Mouse (Mus musculus) right cerebral cortex, postnatal 25 days (tissue): Measurements from ENCODE around the gene Mitd1.

Experiments used
- DNase-seq: peaks from one replicate; pipeline ENCODE4 v3.0.0; 2022

Mitd1 gene

GRCm38 (mm10) chr1:37890025-37890652, at the start of gene Mitd1, which contains the start of gene Mrpl30:
TSS of gene Mitd1 (minus strand) at chr1:37890411.
TSS of gene Mrpl30 (plus strand) at chr1:37890477.
- DNase-seq = peak; percentile 91

- no peak for DNase-seq
These were observed 41.6 kb upstream of the Mitd1 start for GRCm38 (mm10) chr1:37931806-37932205.

DNA sequence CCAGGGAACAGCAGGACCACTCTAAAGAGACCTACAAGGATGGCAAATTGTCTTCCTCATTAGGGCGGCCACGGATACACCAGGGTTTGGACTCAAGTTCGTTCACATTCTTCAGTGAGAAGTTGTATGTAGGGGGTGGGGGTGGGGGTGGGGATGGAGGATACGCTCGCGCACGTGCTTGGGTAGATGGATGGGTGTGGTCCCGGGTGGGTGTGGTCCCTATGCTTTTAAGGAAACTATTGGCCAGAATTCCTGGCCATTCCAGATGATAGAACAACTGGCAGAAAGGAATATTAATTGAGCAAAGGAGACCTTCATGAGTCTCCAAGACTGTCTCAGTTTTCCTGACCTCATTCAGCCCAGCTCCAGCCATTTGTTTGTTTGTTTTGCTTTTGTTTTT, 35.8 kb upstream of the Mitd1 start:
- no peak for DNase-seq

GRCm38 (mm10) chr1:37922536-37922935, 32.3 kb upstream of the Mitd1 start:
- DNase-seq = no peak

- no peak for DNase-seq
These were observed 27.9 kb upstream of the Mitd1 start for GRCm38 (mm10) chr1:37918096-37918495.

DNA sequence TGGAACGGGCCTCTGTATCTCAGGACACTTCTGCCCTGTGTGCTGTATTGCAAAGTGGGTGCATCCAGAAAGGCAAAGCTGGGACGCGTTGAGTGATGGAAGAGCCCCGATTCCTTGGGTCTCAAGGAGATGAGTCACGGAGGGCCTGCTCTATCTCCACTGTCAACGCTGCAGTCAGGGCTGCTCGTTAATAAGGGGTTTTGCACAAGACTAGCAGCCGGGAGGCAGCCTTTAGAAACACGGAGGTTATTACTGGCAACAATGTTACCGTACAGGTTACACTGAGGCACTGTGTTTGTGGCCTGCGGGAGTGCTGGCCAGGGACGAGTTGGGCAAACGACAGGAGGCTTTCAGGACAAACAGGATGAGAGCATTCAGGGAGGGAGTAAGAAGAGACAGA, 27.5 kb upstream of the Mitd1 start:
- no peak for DNase-seq

DNA sequence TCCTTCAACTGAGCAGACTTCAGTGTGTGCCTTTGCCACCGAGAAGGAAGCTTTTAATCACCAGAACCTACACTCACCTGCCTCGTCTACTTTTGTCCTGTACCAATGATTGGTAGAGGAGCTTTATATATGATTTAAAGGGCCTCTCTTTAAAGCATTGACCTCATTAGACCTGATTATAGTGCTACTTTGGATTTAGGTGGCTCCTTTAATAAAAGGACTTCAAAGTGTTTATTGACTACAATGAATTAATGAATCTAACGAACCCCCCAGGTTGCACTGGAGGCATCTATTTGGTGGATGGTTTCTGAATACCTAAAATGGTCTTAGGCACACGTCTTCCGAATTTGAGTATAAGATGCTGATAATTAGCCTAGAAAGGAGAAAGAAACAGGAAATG, 26.2 kb upstream of the Mitd1 start, which contains the start of gene Lyg2:
Lyg2 (minus strand) TSS at position 101 of the 400 bp plus-strand sequence.
- no peak for DNase-seq

DNA sequence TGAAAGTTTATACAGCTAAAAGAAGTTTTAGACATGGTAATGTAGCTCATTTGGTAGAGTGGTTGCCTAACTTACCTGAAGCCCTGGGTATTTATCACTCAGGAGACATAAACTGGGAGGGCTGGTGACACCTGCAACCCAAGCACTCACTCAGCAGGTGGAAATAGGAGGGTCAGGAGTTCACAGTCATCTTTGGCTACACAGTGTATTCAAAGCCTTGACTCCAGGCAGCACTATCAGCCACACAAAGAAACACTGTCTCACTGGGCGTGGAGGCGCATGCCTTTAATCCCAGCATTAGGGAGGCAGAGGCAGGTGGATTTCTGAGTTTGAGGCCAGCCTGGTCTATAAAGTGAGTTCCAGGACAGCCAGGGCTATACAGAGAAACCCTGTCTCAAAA, 22.5 kb upstream of the Mitd1 start:
- no peak for DNase-seq

- no peak for DNase-seq
These were observed 13.0 kb upstream of the Mitd1 start for GRCm38 (mm10) chr1:37903178-37903577.

- DNase-seq = no peak
These were observed 10.1 kb upstream of the Mitd1 start for GRCm38 (mm10) chr1:37900288-37900687.

- no peak for DNase-seq
These were observed 9.6 kb upstream of the Mitd1 start for GRCm38 (mm10) chr1:37899816-37900215.

- no peak for DNase-seq
These were observed 4.4 kb upstream of the Mitd1 start for GRCm38 (mm10) chr1:37894606-37895005.

DNA sequence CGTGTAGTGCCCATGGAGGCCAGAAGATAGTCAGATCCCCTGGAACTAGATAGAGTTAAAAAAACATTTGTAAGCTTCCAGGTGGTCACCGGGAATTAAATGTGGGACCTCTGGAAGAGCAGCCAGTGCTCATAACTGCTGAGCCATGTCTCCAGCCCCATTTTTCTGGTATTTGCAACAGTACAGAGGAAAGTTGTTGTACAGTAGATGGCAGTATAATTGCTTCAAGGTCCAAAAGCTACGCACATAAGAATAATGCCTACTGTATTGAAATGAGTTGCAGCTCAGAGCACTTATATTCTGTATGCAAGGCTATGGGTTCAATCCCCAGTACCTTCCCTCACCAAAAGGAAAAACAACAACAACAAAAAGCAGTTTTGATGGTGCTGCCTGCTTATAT, 1.2 kb upstream of the Mitd1 start:
- DNase-seq = no peak

- DNase-seq = no peak
These were observed 1.0 kb downstream of the Mitd1 start for GRCm38 (mm10) chr1:37889206-37889605.

- DNase-seq = no peak
These were observed 5.8 kb downstream of the Mitd1 start for GRCm38 (mm10) chr1:37884451-37884850.

- no peak for DNase-seq
These were observed 6.8 kb downstream of the Mitd1 start for GRCm38 (mm10) chr1:37883411-37883810.

DNA sequence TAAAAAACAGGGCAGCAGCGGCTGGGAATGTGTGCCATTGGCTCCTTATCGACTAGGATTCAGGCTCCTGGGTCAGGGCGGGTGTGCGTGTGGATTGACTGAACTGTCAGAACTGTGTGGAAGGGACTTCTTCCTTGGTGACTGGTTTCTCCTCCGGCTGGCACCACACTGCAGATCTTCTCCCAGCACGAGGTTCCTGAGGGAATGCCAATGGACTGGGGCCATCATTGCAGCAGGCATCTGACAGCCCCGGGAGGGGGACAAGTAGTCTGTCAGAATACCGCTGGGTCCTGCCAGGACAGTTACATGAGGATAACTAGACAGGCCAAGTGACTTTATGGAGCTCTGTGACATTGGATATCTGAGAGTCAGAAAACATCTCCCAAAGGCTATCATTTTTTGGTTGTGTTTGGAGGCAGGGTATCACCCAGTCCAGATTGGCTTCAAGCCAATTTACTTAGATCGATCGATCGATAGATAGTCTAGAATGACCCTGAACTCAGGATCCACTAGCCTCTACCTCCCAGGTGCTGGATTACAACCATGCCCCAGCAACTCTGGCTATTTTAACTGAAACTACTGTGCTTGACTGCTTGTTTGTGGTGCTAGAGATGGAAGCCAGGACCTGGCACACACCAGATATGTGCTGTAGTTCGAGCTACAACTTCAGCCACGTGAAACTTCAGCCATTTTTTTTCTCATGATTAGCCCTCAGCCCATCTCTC, 12.3 kb downstream of the Mitd1 start:
- DNase-seq = no peak

DNA sequence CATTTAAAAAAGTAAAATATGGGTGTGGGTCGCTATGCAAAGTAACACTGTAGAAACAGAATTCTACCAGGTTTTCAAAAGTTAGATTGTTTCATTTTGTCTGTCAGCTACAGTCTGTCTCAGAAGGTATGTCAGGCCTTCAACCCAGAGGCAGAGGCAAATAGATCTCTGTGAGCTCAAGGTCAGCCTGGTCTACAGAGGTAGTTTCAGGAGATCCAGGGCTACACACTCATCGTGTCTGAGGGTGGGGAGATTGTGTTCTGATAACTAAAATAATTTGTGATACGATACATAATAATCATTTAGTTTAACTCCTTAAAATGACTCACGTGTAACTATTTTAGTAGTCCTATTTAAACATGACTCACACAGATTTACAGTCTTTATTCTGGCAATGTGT, 17.1 kb downstream of the Mitd1 start:
- DNase-seq = no peak

GRCm38 (mm10) chr1:37872131-37873067, 17.8 kb downstream of the Mitd1 start:
- peak; percentile 81 for DNase-seq

- DNase-seq = no peak
These were observed 18.5 kb downstream of the Mitd1 start, which contains the start of gene Lipt1 for GRCm38 (mm10) chr1:37871704-37872103. TSS of gene Lipt1 (plus strand) at chr1:37871738.

- no peak for DNase-seq
These were observed 20.8 kb downstream of the Mitd1 start for GRCm38 (mm10) chr1:37869362-37869761.

DNA sequence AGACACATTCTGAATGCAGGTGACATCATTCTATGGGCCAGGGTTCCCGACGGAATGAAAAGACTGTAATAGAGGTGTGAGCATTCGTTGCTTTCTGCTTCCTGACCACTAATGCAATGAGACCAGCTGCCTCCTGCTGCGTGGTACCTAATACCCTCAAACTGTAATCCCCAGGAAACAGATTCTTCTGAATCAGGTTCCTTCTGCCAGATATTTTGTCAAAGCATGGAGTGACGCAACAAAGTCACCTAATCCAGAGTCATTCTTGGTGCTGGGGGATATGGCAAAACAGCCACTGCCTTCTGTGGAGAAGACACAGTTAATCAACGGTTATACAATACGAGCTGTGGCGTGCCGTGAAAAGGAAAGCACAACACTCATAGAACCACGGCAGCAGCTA, 21.6 kb downstream of the Mitd1 start:
- DNase-seq = no peak

DNA sequence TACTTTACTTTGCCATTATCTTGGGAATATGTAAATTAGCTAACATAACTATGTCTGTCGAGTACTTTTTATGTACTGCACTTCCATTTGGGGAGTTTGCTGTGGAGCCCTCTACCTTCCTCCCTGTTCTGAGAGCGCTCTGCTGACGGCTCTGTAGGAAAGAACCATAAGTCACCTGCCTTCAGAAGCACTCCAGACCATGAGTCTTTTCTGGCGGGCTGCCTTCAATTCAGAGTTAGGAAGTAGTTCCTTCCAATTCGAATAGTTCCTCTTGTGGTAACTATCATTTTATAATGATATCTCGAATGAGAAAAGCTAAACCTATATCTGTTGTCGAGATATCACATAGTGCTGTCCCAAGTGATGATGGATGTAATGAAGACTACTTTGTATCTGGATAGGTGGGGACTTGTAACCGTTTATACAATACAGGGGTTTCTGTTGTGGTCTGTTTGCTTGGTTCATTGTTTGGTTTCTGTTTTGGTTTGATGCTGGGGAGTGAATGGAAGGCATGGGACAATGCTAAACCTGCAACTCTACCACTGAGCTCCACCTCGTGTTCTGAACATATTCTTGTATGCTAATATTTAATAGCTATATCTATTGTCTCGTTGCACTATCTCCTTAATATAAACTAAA, 22.4 kb downstream of the Mitd1 start:
- no peak for DNase-seq
